ENCODE assay signal across 21 mouse cellular contexts in the genomic region with DNA sequence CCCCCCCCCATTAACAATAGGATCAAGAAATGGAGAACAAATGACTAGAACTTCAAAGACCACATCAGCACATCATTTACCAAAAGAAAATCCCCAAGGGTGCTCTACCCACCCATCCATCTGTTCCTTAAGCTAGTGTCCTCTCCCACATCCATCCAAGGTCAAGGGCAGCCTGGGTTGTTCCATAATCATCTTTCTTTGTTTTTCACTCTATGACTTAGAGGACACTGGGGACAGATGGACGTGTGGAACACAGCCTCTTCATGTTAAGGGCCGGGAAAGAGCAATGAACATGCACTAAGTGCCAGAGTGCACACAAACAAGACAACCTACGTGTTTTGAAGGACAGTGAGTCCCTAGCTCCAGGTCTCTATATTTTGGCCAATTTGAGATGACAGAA.
DNase-seq lines count a peak whose midpoint lies in the region; ATAC-seq lines count a peak whose summit lies in the region.
"Had no signal": no experiment of that assay in that cellular context is flagged by ENCODE, and none has a peak within 500 bp of the region (broad histone marks: within the 10 kb centered on the region; RNA-seq: fewer than 3 reads in every experiment).

No protein-coding gene starts in this region.

- H3K4me2 ChIP-seq in midbrain, embryonic 11.5 days: no peak overlapping the region
- no peak overlapping the region for H3K4me2 ChIP-seq in midbrain, embryonic 13.5 days (replicated peaks)
- H3K4me2 ChIP-seq: embryonic facial prominence, embryonic 13.5 days; embryonic facial prominence, embryonic 15.5 days; forebrain, embryonic 12.5 days had no signal

- H3K36me3 ChIP-seq in midbrain, embryonic 11.5 days (ENCODE audit: control insufficient read depth, insufficient read depth, low read length): no peaks in the 10 kb centered on the region
- no peaks in the 10 kb centered on the region for H3K36me3 ChIP-seq in midbrain, embryonic 13.5 days
- H3K36me3 ChIP-seq: embryonic facial prominence, embryonic 13.5 days; embryonic facial prominence, embryonic 15.5 days; forebrain, embryonic 10.5 days; forebrain, embryonic 12.5 days had no signal

- WGBS in midbrain, embryonic 11.5 days: 88% methylated on average over 3 of the region's 3 CpGs
- WGBS in midbrain, embryonic 13.5 days: 84% methylated on average over 3 of the region's 3 CpGs

- H3K4me3 ChIP-seq in midbrain, embryonic 11.5 days (ENCODE audit: low read depth, low read length): no peak overlapping the region
- no peak overlapping the region for H3K4me3 ChIP-seq in midbrain, embryonic 13.5 days (replicated peaks)
- H3K4me3 ChIP-seq: embryonic facial prominence, embryonic 13.5 days; embryonic facial prominence, embryonic 15.5 days; erythroblast, embryonic 14.5 days; forebrain, embryonic 10.5 days; forebrain, embryonic 12.5 days had no signal

- no peak overlapping the region for H3K27ac ChIP-seq in midbrain, embryonic 11.5 days (ENCODE audit: low read depth, low read length)
- H3K27ac ChIP-seq in midbrain, embryonic 13.5 days: no peak overlapping the region
- H3K27ac ChIP-seq: embryonic facial prominence, embryonic 13.5 days; embryonic facial prominence, embryonic 15.5 days; forebrain, embryonic 10.5 days; forebrain, embryonic 12.5 days had no signal

- DNase-seq in midbrain, embryonic 11.5 days (ENCODE audit: low spot score, missing footprints): peak; percentile 61
- peak; percentile 12 for DNase-seq in testis, postnatal 14 days (ENCODE audit: low spot score)
- DNase-seq in testis, postnatal 10 days (ENCODE audit: low spot score): no peak
- DNase-seq in adrenal gland, postnatal 25 days: no peak
- DNase-seq: adrenal gland, adult 2 months; adrenal gland, postnatal 10 days; adrenal gland, postnatal 36 days; cerebellum, adult 11-12 months; cerebellum, adult 2 months; cerebellum, adult 9-10 months; cerebellum, postnatal 10 days; cerebellum, postnatal 25 days; embryo, embryonic 11 days had no signal

- H3K9ac ChIP-seq in midbrain, embryonic 11.5 days (ENCODE audit: low read length): no peak overlapping the region
- no peak overlapping the region for H3K9ac ChIP-seq in midbrain, embryonic 13.5 days (replicated peaks)
- H3K9ac ChIP-seq: embryonic facial prominence, embryonic 13.5 days; embryonic facial prominence, embryonic 15.5 days; forebrain, embryonic 12.5 days had no signal

- no peak for ATAC-seq in midbrain, embryonic 11.5 days (ENCODE audit: low FRiP score)
- no peak for ATAC-seq in midbrain, embryonic 13.5 days
- ATAC-seq: forebrain, embryonic 14.5 days; forebrain, embryonic 16.5 days had no signal

- no peaks in the 10 kb centered on the region for H3K27me3 ChIP-seq in midbrain, embryonic 11.5 days (ENCODE audit: control insufficient read depth, insufficient read depth, low read length)
- no peaks in the 10 kb centered on the region for H3K27me3 ChIP-seq in midbrain, embryonic 13.5 days
- H3K27me3 ChIP-seq: embryonic facial prominence, embryonic 13.5 days; embryonic facial prominence, embryonic 15.5 days; forebrain, embryonic 12.5 days had no signal

- H3K9me3 ChIP-seq in midbrain, embryonic 11.5 days (ENCODE audit: control insufficient read depth, low read length): no peaks in the 10 kb centered on the region
- H3K9me3 ChIP-seq in midbrain, embryonic 13.5 days: no peaks in the 10 kb centered on the region
- H3K9me3 ChIP-seq: embryonic facial prominence, embryonic 13.5 days; embryonic facial prominence, embryonic 15.5 days; forebrain, embryonic 10.5 days; forebrain, embryonic 12.5 days had no signal

- H3K4me1 ChIP-seq in midbrain, embryonic 11.5 days (ENCODE audit: control insufficient read depth, insufficient read depth, low read length): no peaks in the 10 kb centered on the region
- H3K4me1 ChIP-seq in midbrain, embryonic 13.5 days (replicated peaks): peaks cover 6% of the 10 kb centered on the region
- H3K4me1 ChIP-seq: embryonic facial prominence, embryonic 13.5 days; embryonic facial prominence, embryonic 15.5 days; forebrain, embryonic 10.5 days; forebrain, embryonic 12.5 days had no signal

Comparison
In these comparisons a context has a peak if more than half of its experiments do, and no peak if none do; other contexts are left out.
1. DNase-seq: peak in midbrain, embryonic 11.5 days (single experiment) and testis, postnatal 14 days (single experiment); none in testis, postnatal 10 days (single experiment) and adrenal gland, postnatal 25 days (single experiment).